ENCODE assay signal across 9 mouse cellular contexts in the genomic region with DNA sequence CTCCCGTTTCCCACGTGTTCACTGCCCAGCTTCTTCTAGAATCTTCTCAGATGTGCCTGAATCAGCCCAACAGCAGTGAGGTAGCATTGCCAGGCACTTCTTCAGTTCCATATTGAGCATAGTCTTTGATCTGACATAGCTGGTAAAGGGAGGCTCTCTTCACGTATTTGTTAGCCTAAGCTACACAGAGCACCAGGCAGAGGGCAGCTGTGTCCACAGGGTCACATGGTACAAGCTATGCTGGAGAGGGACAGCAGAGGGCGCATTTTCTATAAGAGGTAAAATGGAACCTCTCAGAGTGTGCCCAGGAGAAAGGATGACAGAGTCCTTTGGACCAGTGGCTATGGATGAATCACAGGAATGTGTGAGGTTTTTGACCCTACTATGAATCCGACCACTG. TPM values are rescaled to one million over a fixed set of nuclear protein-coding genes. Genes with fewer than 3 reads are reported as not detected.
A peak's percentile ranks its signal among the peaks of the same experiment; 100 is the strongest.
DNase-seq lines count a peak whose midpoint lies in the region; ATAC-seq and TF ChIP-seq lines count a peak whose summit lies in the region.
"Had no signal": no experiment of that assay in that cellular context is flagged by ENCODE, and none has a peak within 500 bp of the region (broad histone marks: within the 10 kb centered on the region; RNA-seq: fewer than 3 reads in every experiment).

No protein-coding gene starts in this region.

- no peak overlapping the region for H3K4me3 ChIP-seq in kidney, postnatal 0 days (replicated peaks; ENCODE audit: low read depth, low read length)
- no peak overlapping the region for H3K4me3 ChIP-seq in liver, embryonic 11.5 days (ENCODE audit: low read depth, low read length)
- H3K4me3 ChIP-seq in neural tube, embryonic 11.5 days (ENCODE audit: low read depth, low read length): no peak overlapping the region

- H3K4me1 ChIP-seq in kidney, postnatal 0 days (replicated peaks; ENCODE audit: insufficient read depth, low read length): no peaks in the 10 kb centered on the region
- no peaks in the 10 kb centered on the region for H3K4me1 ChIP-seq in liver, embryonic 11.5 days (replicated peaks; ENCODE audit: control insufficient read depth, insufficient read depth, low read length)
- H3K4me1 ChIP-seq in neural tube, embryonic 11.5 days (ENCODE audit: control insufficient read depth, insufficient read depth, low read length): no peaks in the 10 kb centered on the region

- H3K9me3 ChIP-seq in kidney, postnatal 0 days (replicated peaks; ENCODE audit: low read length): no peaks in the 10 kb centered on the region
- no peaks in the 10 kb centered on the region; the same call in 1 of the 2 replicates for H3K9me3 ChIP-seq in liver, embryonic 11.5 days (ENCODE audit: control insufficient read depth, low read length)
- no peaks in the 10 kb centered on the region for H3K9me3 ChIP-seq in neural tube, embryonic 11.5 days (ENCODE audit: control insufficient read depth, low read length)

- no peaks in the 10 kb centered on the region for H3K27me3 ChIP-seq in kidney, postnatal 0 days (ENCODE audit: insufficient read depth, low read length)
- H3K27me3 ChIP-seq in liver, embryonic 11.5 days (replicated peaks; ENCODE audit: control insufficient read depth, insufficient read depth, low read length): no peaks in the 10 kb centered on the region
- no peaks in the 10 kb centered on the region for H3K27me3 ChIP-seq in neural tube, embryonic 11.5 days (ENCODE audit: control insufficient read depth, insufficient read depth, low read length)

- TF ChIP-seq CTCF in kidney, postnatal 0 days (IDR thresholded peaks at IDR 0.05; ENCODE audit: low read depth): peak; percentile 67

- no peak overlapping the region for H3K4me2 ChIP-seq in kidney, postnatal 0 days (ENCODE audit: low read length)
- H3K4me2 ChIP-seq in liver, embryonic 11.5 days: no peak overlapping the region
- no peak overlapping the region for H3K4me2 ChIP-seq in neural tube, embryonic 11.5 days (ENCODE audit: low read depth)

- peak; percentile 59; the same call in 1 of the 2 replicates for ATAC-seq in kidney, postnatal 0 days (replicated peaks; ENCODE audit: low FRiP score, low read depth)
- peak; percentile 71 for ATAC-seq in liver, embryonic 11.5 days (replicated peaks; ENCODE audit: low FRiP score)
- ATAC-seq in neural tube, embryonic 11.5 days (ENCODE audit: insufficient read depth, low FRiP score, low TSS enrichment): 0 out of 2 replicates have a peak, but pooled peaks have one; percentile 32

- H3K9ac ChIP-seq in kidney, postnatal 0 days (ENCODE audit: low read depth, low read length): no peak overlapping the region
- H3K9ac ChIP-seq in liver, embryonic 11.5 days (ENCODE audit: low read depth, low read length): no peak overlapping the region
- H3K9ac ChIP-seq in neural tube, embryonic 11.5 days (ENCODE audit: low read length): no peak overlapping the region

- 49% methylated on average over 5 of the region's 5 CpGs for WGBS in kidney, postnatal 0 days
- WGBS in liver, embryonic 11.5 days: 47% methylated on average over 5 of the region's 5 CpGs
- 50% methylated on average over 5 of the region's 5 CpGs for WGBS in neural tube, embryonic 11.5 days

- H3K27ac ChIP-seq in kidney, postnatal 0 days: no peak overlapping the region
- H3K27ac ChIP-seq in liver, embryonic 11.5 days (ENCODE audit: low read depth, low read length): no peak overlapping the region
- H3K27ac ChIP-seq in neural tube, embryonic 11.5 days (ENCODE audit: low read depth, low read length): no peak overlapping the region

- no peaks in the 10 kb centered on the region for H3K36me3 ChIP-seq in kidney, postnatal 0 days (ENCODE audit: insufficient read depth, low read length)
- H3K36me3 ChIP-seq in liver, embryonic 11.5 days (ENCODE audit: control insufficient read depth, insufficient read depth, low read length): no peaks in the 10 kb centered on the region
- no peaks in the 10 kb centered on the region for H3K36me3 ChIP-seq in neural tube, embryonic 11.5 days (ENCODE audit: control insufficient read depth, insufficient read depth, low read length)

- DNase-seq in 3134 (ENCODE audit: extremely low read depth, insufficient read length, low spot score): peak; percentile 44
- DNase-seq in CD4-positive, CD25-positive, alpha-beta regulatory T cell, adult 2 months (ENCODE audit: low read depth, low spot score): peak; percentile 65
- peak; percentile 17 for DNase-seq in c-Kit-negative CD71-positive TER-119-positive erythroid progenitor cells, embryonic 14.5 days (ENCODE audit: low read depth, low spot score)
- peak; percentile 47 for DNase-seq in forelimb bud, embryonic 11.5 days (ENCODE audit: low read depth, low spot score)
- peak; percentile 47 for DNase-seq in kidney, postnatal 0 days (ENCODE audit: low spot score)
- no peak for DNase-seq in liver, embryonic 11.5 days (ENCODE audit: low spot score)
- DNase-seq in neural tube, embryonic 11.5 days (ENCODE audit: low spot score): peak; percentile 41
- DNase-seq in thymus, postnatal 4 days: peak; percentile 80

RNA-seq across cellular contexts. Expression of a gene that starts 10.3 kb away (rescaled TPM):
- not detected in 2 replicates for polyA plus RNA-seq in kidney, postnatal 0 days (2015; fragmentation: Nextera tagmentation; extraction: Ambion mirVana)
- polyA plus RNA-seq in liver, embryonic 11.5 days (2014; fragmentation: Nextera tagmentation; extraction: Ambion mirVana): not detected in 2 replicates
- polyA plus RNA-seq in neural tube, embryonic 11.5 days (2014; fragmentation: Nextera tagmentation; extraction: Ambion mirVana): not detected in 2 replicates
- polyA plus RNA-seq: stomach, embryonic 14.5 days had no signal

RNA-seq across cellular contexts. Expression of a gene that starts 33.1 kb away (rescaled TPM):
- polyA plus RNA-seq in kidney, postnatal 0 days (2015; fragmentation: Nextera tagmentation; extraction: Ambion mirVana): not detected in 2 replicates
- not detected in 2 replicates for polyA plus RNA-seq in liver, embryonic 11.5 days (2014; fragmentation: Nextera tagmentation; extraction: Ambion mirVana)
- polyA plus RNA-seq in neural tube, embryonic 11.5 days (2014; fragmentation: Nextera tagmentation; extraction: Ambion mirVana): not detected in 2 replicates
- polyA plus RNA-seq: stomach, embryonic 14.5 days had no signal

RNA-seq across cellular contexts. Expression of a gene that starts 48.9 kb away (rescaled TPM):
- polyA plus RNA-seq in kidney, postnatal 0 days (2015; fragmentation: Nextera tagmentation; extraction: Ambion mirVana): 105 and 108 TPM in 2 replicates
- 63.1 and 64.9 TPM in 2 replicates for polyA plus RNA-seq in liver, embryonic 11.5 days (2014; fragmentation: Nextera tagmentation; extraction: Ambion mirVana)
- polyA plus RNA-seq in neural tube, embryonic 11.5 days (2014; fragmentation: Nextera tagmentation; extraction: Ambion mirVana): 99.1 and 99.4 TPM in 2 replicates
